Mouse (Mus musculus): ENCODE results near the gene Pard6a. TPM values are rescaled to one million over a fixed set of nuclear protein-coding genes. Genes with fewer than 3 reads are reported as not detected.

Pard6a gene
- polyA plus RNA-seq (2012; fragmentation: generic; extraction: Trizol) = 10 to 100 TPM; 15.2 to 30.5 TPM

DNA sequence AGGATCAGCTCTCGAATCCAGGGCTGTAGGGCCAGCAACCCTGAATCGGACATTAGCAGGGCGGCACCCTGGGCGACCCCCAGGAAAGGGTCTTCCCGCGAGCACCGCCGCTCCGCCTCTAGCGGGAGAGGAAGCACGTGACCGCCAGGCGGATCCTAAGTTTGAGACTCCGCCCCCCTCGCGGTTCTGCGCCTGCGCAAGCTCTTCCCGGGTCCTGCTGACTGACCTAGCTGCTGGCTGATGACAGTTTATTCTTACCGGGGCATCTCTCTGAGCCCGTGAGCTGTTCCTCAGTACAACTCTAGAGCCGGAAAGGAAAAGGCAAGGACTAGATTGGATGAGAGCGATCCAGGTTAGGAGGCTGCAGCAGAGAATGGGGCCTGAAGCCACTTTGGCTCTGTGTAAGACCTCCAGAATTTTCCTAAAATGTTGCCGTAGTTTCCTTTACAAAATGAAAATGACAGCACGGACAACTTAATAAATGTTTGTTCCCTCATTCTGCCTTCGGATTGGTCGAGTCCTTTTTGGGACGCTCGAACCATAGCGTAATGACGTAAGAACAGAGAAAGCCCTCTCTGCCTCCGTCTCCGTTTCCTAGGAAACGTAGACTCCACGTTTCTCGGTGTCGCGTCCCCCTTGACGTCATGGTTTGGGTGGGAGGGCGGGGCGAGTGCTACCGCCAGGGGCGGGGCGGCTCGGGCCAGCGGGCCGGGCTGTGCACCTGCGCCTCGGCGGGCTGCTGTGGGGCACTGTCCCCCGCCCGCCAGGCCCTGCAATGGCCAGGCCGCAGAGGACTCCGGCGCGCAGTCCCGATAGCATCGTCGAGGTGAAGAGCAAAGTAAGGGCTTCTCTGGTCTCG is at the start of gene Pard6a, which contains the start of gene Acd:
Gene Pard6a (plus strand): TSS at position 183 of the 859 bp plus-strand sequence.
Gene Acd (minus strand): TSS at position 137 of the 859 bp plus-strand sequence.

DNA sequence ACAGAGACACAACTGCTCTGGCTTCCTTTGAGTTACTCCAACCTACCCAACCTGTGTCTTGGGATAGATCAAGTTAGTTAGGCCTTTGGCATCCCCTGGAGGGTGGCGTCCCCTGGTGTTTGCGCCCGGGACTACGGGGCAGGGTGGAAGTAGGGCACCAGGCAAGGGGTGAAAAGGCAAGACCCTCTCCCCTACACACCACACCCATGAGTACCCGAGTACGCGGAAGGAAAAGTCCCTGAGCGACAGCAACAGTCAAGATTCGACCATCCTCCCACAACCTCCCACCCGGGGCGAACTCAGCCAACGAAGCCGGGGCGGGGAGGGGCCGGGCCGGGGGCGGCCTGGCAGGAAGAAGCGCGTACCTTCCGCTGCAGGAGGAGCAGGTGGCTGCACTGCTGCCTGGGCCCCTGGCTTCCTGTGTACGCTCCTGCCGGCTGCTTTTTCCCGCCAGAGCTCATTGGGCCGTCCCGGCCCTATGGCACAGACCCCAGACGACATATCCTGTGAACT is 15.1 kb upstream of the Pard6a start, which contains the start of gene Carmil2:
Gene Carmil2 (plus strand): TSS at position 479 of the 513 bp plus-strand sequence.

DNA sequence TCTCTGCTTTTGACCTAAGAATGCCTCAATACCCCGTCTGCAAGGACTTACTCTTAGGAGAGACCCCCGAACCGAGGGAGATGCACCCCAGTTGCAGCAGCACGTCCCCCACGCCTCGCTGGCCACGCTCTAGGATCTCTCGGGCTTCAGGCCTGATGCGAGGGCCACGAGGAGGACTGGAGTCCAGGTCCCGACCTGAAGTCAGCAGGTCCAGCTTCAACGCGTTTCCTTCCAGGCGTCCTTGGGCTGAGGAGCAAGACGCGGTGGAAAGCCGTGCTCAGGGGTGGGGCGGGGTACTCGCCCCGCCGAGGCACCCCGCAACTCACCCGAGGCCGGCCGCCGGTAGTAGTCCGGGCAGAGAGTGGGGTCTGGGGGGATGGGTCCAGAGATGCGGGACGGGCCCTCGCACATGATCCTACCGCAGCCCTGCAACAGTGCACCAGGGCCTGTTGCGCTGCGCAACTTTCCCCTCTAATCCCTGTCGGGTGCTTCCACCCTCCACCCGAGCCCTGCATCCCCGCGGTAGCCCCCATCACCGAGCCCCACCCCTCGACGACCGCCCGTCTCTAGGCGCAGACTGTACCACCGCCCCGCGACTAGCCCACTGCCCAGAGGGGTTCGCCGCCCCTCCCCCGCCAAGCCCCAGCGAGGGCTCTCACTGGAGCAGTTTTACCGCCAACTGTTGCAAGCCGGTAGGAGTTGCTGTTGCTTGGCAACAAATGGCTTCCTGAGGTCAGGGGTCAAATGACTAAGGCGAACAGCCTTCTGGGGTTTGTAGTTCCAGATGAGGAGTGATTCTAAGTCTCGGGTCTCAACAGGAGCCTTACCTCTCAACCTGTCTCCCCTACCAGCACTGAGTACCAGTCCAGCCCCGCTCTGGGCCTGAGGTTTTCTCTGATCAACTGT is 6.8 kb downstream of the Pard6a start, which contains the start of the genes 4933405L10Rik and Enkd1:
Gene 4933405L10Rik (plus strand): TSS at position 158 of the 906 bp plus-strand sequence.
Gene Enkd1 (minus strand): TSS at position 713 of the 906 bp plus-strand sequence.

Other genes with a start within 250 kb of the Pard6a start
- 10 to 100 TPM in 1 of 2 experiments, under 1 TPM in 1; 0.66 to 23.9 TPM for gene Tppp3, start 229.6 kb upstream of the Pard6a start, polyA plus RNA-seq (2012; fragmentation: generic; extraction: Trizol)
- gene Zdhhc1, start 204.2 kb upstream of the Pard6a start, polyA plus RNA-seq (2012; fragmentation: generic; extraction: Trizol) = 10 to 100 TPM in 1 of 2 experiments, 1 to 10 TPM in 1; 8.9 to 50.5 TPM
- gene Hsd11b2, start 182.4 kb upstream of the Pard6a start, polyA plus RNA-seq (2012; fragmentation: generic; extraction: Trizol) = under 1 TPM; 0.04 to 0.28 TPM
- 100 to 1,000 TPM in 1 of 2 experiments, 10 to 100 TPM in 1; 93.5 to 187 TPM for gene Atp6v0d1, start 135.1 kb upstream of the Pard6a start, polyA plus RNA-seq (2012; fragmentation: generic; extraction: Trizol)
- gene Ripor1, start 95.9 kb upstream of the Pard6a start, polyA plus RNA-seq (2012; fragmentation: generic; extraction: Trizol) = 10 to 100 TPM; 16.9 to 54.0 TPM
- gene Ctcf, start 64.6 kb upstream of the Pard6a start, polyA plus RNA-seq (2012; fragmentation: generic; extraction: Trizol) = 10 to 100 TPM in 1 of 2 experiments, 1 to 10 TPM in 1; 3.6 to 24.4 TPM
- gene Agrp, start 63.8 kb upstream of the Pard6a start, polyA plus RNA-seq (2012; fragmentation: generic; extraction: Trizol) = under 1 TPM; 0.22 to 0.77 TPM
- gene Carmil2, start 14.9 kb upstream of the Pard6a start, polyA plus RNA-seq (2012; fragmentation: generic; extraction: Trizol) = under 1 TPM; 0.21 to 0.61 TPM
- gene Acd, start within 50 bp of the Pard6a start, polyA plus RNA-seq (2012; fragmentation: generic; extraction: Trizol) = 10 to 100 TPM; 50.3 to 70.4 TPM
- gene 4933405L10Rik, start 6.5 kb downstream of the Pard6a start, polyA plus RNA-seq (2012; fragmentation: generic; extraction: Trizol) = under 1 TPM; 0.26 to 0.98 TPM
- gene Enkd1, start 7.1 kb downstream of the Pard6a start, polyA plus RNA-seq (2012; fragmentation: generic; extraction: Trizol) = 10 to 100 TPM; 21.1 to 27.5 TPM
- gene Gfod2, start 57.5 kb downstream of the Pard6a start, polyA plus RNA-seq (2012; fragmentation: generic; extraction: Trizol) = 10 to 100 TPM in 1 of 2 experiments, 1 to 10 TPM in 1; 4.3 to 12.5 TPM
- gene Ranbp10, start 126.2 kb downstream of the Pard6a start, polyA plus RNA-seq (2012; fragmentation: generic; extraction: Trizol) = 10 to 100 TPM in 1 of 2 experiments, 1 to 10 TPM in 1; 2.2 to 14.2 TPM
- under 1 TPM; 0.05 to 0.11 TPM for gene Tsnaxip1, start 126.6 kb downstream of the Pard6a start, polyA plus RNA-seq (2012; fragmentation: generic; extraction: Trizol)
- 10 to 100 TPM; 26.0 to 44.2 TPM for gene Cenpt, start 152.1 kb downstream of the Pard6a start, polyA plus RNA-seq (2012; fragmentation: generic; extraction: Trizol)
- 10 to 100 TPM; 23.9 to 66.2 TPM for gene Thap11, start 154.0 kb downstream of the Pard6a start, polyA plus RNA-seq (2012; fragmentation: generic; extraction: Trizol)
- gene Nutf2, start 159.4 kb downstream of the Pard6a start, polyA plus RNA-seq (2012; fragmentation: generic; extraction: Trizol) = 100 to 1,000 TPM; 122 to 135 TPM
- gene Edc4, start 179.7 kb downstream of the Pard6a start, polyA plus RNA-seq (2012; fragmentation: generic; extraction: Trizol) = 10 to 100 TPM; 11.4 to 33.4 TPM
- 1 to 10 TPM in 1 of 2 experiments, under 1 TPM in 1; 0.33 to 1.8 TPM for gene Nrn1l, start 192.4 kb downstream of the Pard6a start, polyA plus RNA-seq (2012; fragmentation: generic; extraction: Trizol)
- 10 to 100 TPM in 1 of 2 experiments, 1 to 10 TPM in 1; 6.3 to 24.8 TPM for gene Pskh1, start 199.3 kb downstream of the Pard6a start, polyA plus RNA-seq (2012; fragmentation: generic; extraction: Trizol)
- gene Ctrl, start 232.7 kb downstream of the Pard6a start, polyA plus RNA-seq (2012; fragmentation: generic; extraction: Trizol) = 1 to 10 TPM in 1 of 2 experiments, under 1 TPM in 1; 0.04 to 1.2 TPM
- 100 to 1,000 TPM in 1 of 2 experiments, 10 to 100 TPM in 1; 93.2 to 114 TPM for gene Psmb10, start 237.3 kb downstream of the Pard6a start, polyA plus RNA-seq (2012; fragmentation: generic; extraction: Trizol)
- gene Lcat, start 242.2 kb downstream of the Pard6a start, polyA plus RNA-seq (2012; fragmentation: generic; extraction: Trizol) = 1 to 10 TPM in 1 of 2 experiments, under 1 TPM in 1; 0.43 to 4.4 TPM

Data from C3H10T1/2 (cell line).